Mouse (Mus musculus) intestine, embryonic 15.5 days (tissue): Measurements from ENCODE around the gene Olfr469. TPM values are rescaled to one million over a fixed set of nuclear protein-coding genes. Genes with fewer than 3 reads are reported as not detected.

Experiments
- polyA plus RNA-seq: library from polyadenylated mRNA; unstranded; fragments of >200 nt; fragmentation: Nextera tagmentation; extraction: Ambion mirVana; gene quantifications from 2 replicates; pipeline ENCODE4 v1.2.1, GENCODE M21; 2015

Gene Olfr469
- polyA plus RNA-seq, 1 experiment from 2014 or later, result not detected

Other genes starting within 250 kb of the Olfr469 start
- gene Ppfibp2, start 230.3 kb downstream of the Olfr469 start, polyA plus RNA-seq, result 11.5 and 12.8 TPM in 2 replicates
- not detected in 2 replicates for gene 5330417H12Rik, start 200.4 kb downstream of the Olfr469 start, polyA plus RNA-seq
- 0.14 and 0.15 TPM in 2 replicates for gene Cyb5r2, start 67.5 kb downstream of the Olfr469 start, polyA plus RNA-seq
- not detected in 2 replicates for gene Ovch2, start 24.3 kb downstream of the Olfr469 start, polyA plus RNA-seq
- not detected in 2 replicates for gene Olfr467, start 13.3 kb downstream of the Olfr469 start, polyA plus RNA-seq
- gene Olfr470, start 21.9 kb upstream of the Olfr469 start, polyA plus RNA-seq, result not detected in 2 replicates
- gene Olfr472, start 72.4 kb upstream of the Olfr469 start, polyA plus RNA-seq, result not detected in 2 replicates
- not detected in 2 replicates for gene Olfr473, start 104.9 kb upstream of the Olfr469 start, polyA plus RNA-seq
- gene Olfr474, start 129.1 kb upstream of the Olfr469 start, polyA plus RNA-seq, result not detected in 2 replicates
- not detected in 2 replicates for gene Olfr476, start 139.3 kb upstream of the Olfr469 start, polyA plus RNA-seq
- not detected in 2 replicates for gene Olfr477, start 161.2 kb upstream of the Olfr469 start, polyA plus RNA-seq
- gene Olfr478, start 208.4 kb upstream of the Olfr469 start, polyA plus RNA-seq, result not detected in 2 replicates
- not detected in 2 replicates for gene Olfr479, start 225.2 kb upstream of the Olfr469 start, polyA plus RNA-seq
- not detected in 2 replicates for gene Olfr480, start 241.8 kb upstream of the Olfr469 start, polyA plus RNA-seq